Mouse (Mus musculus): ENCODE data around the gene Il1r1. TPM values are rescaled to one million over a fixed set of nuclear protein-coding genes. Genes with fewer than 3 reads are reported as not detected.

Il1r1 gene
- polyA plus RNA-seq, 1 experiment from 2014 or later, result 0.78 TPM

DNA sequence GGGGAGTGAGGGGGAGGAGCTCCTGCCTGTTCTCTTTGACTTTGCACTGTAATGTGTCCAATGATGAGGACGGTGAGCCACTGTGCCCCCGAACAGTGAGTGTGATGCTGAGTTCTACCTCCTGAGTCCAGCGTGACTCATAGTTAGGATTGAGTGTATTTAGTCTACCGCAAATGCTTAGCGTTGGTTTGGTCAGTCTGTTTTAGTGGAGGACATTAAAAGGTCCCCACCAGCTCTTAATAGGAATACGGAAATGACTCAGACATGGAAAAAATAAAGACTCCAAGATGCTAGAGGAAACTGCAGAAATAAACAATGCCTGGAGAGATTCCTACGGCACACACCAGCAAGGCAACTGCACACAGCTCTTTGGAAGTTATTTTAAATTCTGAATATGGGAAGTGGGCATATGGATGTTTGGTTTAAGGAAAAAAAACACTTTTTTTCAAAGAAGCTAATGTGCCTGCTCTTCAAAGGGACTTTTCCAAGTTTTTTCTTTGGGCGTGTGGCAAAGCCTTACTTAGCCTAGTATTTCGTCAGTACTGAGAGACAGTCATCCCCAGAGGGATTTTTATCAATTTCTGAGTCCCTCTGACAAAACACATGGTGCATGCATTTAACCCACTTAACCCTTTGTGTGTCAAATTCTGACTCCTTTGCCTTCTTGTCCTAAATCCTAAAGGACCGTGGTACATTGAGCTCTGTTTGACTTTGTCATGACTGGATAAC is 50.6 kb downstream of the Il1r1 start:
- WGBS, result 79% methylated on average over 10 of the region's 10 CpGs

DNA sequence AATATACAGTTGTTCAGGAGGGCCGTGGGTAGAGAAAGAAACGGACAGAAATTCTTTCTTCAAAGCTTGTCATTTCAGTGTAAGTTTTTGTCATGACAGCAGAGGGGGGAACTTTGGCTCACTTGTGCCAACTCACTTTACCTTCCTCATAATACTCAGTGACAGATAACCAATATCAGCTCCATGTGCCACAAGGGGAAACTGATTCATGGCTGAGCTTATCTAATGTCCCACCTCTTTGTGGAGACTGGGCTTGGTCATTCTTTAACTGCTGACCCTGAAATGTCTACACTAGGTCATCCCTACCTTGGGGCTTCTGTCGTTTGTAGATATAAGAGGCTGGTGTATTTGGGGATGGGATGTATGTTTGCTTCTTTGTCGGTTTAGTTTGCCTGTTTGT is 53.1 kb downstream of the Il1r1 start:
- no peak overlapping the region for H3K9ac ChIP-seq
- WGBS, result 95% methylated on average over 4 of the region's 4 CpGs

More for the DNA sequence above, 50.6 kb downstream of the Il1r1 start:
- no peak overlapping the region for H3K27ac ChIP-seq (replicated peaks)
- H3K4me1 ChIP-seq (replicated peaks), result no peaks in the 10 kb centered on the region
- no peaks in the 10 kb centered on the region for H3K36me3 ChIP-seq
- ATAC-seq (ENCODE audit: low FRiP score, low read depth), result no peak
- no peak overlapping the region for H3K4me2 ChIP-seq
- H3K9me3 ChIP-seq, result no peaks in the 10 kb centered on the region
- no peaks in the 10 kb centered on the region for H3K27me3 ChIP-seq
- H3K9ac ChIP-seq, result no peak overlapping the region
- H3K4me3 ChIP-seq, result no peak overlapping the region

GRCm38 (mm10) chr1:40278720-40279119 is 53.8 kb downstream of the Il1r1 start:
- ATAC-seq (ENCODE audit: low FRiP score, low read depth), result no peak
- Histone ChIP-seq H3K4me1 (replicated peaks) (no peaks in the 10 kb centered on the region), H3K4me3 (no peak overlapping the region), H3K27me3 (no peaks in the 10 kb centered on the region), H3K36me3 (no peaks in the 10 kb centered on the region), H3K9ac (no peak overlapping the region), H3K4me2 (no peak overlapping the region), H3K27ac (replicated peaks) (no peak overlapping the region), H3K9me3 (no peaks in the 10 kb centered on the region)
- WGBS, result 88% methylated on average over 2 of the region's 2 CpGs

More for the DNA sequence above, 53.1 kb downstream of the Il1r1 start:
- ATAC-seq (ENCODE audit: low FRiP score, low read depth), result no peak
- Histone ChIP-seq H3K9me3 (no peaks in the 10 kb centered on the region), H3K27ac (replicated peaks) (no peak overlapping the region), H3K27me3 (no peaks in the 10 kb centered on the region), H3K4me2 (no peak overlapping the region), H3K4me1 (replicated peaks) (no peaks in the 10 kb centered on the region), H3K4me3 (no peak overlapping the region), H3K36me3 (no peaks in the 10 kb centered on the region)

DNA sequence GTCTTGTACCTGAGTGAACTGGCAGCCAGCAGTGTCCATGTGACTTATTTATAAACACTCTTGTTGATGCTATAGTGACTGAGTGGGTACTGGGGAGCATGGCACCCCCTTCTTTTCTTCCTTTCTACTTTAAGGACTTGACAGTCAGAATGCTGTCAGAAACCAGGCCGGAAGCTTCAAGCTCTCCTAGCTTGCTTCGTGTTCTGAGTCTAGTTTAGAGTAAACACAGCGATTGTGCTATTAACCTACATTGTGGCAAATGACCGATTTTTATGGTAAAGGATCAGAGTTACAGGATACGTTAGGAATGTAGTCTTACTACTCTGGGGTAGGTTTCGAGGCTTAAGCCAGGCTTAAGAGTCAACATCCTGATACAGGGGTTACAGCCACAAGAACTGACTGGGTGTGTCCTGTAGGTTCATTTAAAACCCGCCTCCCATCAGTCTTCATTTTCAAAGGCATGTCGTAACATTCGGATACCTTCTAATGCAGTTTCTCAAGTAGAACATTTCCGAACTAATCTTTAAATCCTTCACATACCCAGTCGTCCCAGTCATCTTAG is 54.4 kb downstream of the Il1r1 start:
- Histone ChIP-seq H3K4me1 (replicated peaks) (no peaks in the 10 kb centered on the region), H3K27ac (replicated peaks) (no peak overlapping the region), H3K4me3 (no peak overlapping the region), H3K9me3 (no peaks in the 10 kb centered on the region), H3K9ac (no peak overlapping the region), H3K36me3 (no peaks in the 10 kb centered on the region), H3K27me3 (no peaks in the 10 kb centered on the region), H3K4me2 (no peak overlapping the region)
- 93% methylated on average over 11 of the region's 11 CpGs for WGBS
- ATAC-seq (ENCODE audit: low FRiP score, low read depth), result no peak

GRCm38 (mm10) chr1:40281950-40282349 is 57.1 kb downstream of the Il1r1 start:
- H3K27me3 ChIP-seq, result no peaks in the 10 kb centered on the region
- no peak overlapping the region for H3K27ac ChIP-seq (replicated peaks)
- H3K36me3 ChIP-seq, result no peaks in the 10 kb centered on the region
- no peaks in the 10 kb centered on the region for H3K9me3 ChIP-seq
- H3K4me3 ChIP-seq, result no peak overlapping the region
- H3K4me1 ChIP-seq (replicated peaks), result no peaks in the 10 kb centered on the region
- H3K4me2 ChIP-seq, result no peak overlapping the region
- 86% methylated on average over 4 of the region's 4 CpGs for WGBS
- H3K9ac ChIP-seq, result no peak overlapping the region
- no peak for ATAC-seq (ENCODE audit: low FRiP score, low read depth)

GRCm38 (mm10) chr1:40282394-40282793 is 57.5 kb downstream of the Il1r1 start:
- Histone ChIP-seq H3K9me3 (no peaks in the 10 kb centered on the region), H3K4me3 (no peak overlapping the region), H3K4me2 (no peak overlapping the region), H3K27ac (replicated peaks) (no peak overlapping the region), H3K4me1 (replicated peaks) (no peaks in the 10 kb centered on the region), H3K9ac (no peak overlapping the region), H3K27me3 (no peaks in the 10 kb centered on the region), H3K36me3 (no peaks in the 10 kb centered on the region)
- ATAC-seq (ENCODE audit: low FRiP score, low read depth), result no peak
- 83% methylated on average over 3 of the region's 3 CpGs for WGBS

DNA sequence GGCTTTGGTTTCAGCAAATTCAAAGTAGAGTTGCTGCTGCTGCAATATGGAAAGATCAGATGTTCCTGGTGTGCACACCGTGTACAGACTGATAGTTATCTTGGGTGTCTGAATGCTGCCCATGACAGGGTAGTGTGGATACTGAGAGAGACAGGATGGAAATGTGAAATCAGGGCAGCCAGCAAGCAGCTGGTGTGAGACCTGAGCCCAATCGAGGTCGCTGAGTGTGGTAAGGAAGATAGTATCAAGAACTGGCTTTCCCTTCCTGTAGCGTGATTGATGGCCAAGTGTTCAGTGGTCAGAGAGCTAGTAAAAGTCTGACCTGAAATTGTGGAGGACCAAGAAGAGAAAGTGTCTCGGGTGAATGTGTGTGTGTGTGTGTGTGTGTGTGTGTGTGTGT is 59.1 kb downstream of the Il1r1 start:
- Histone ChIP-seq H3K4me3 (no peak overlapping the region), H3K27ac (replicated peaks) (no peak overlapping the region), H3K27me3 (no peaks in the 10 kb centered on the region), H3K4me1 (replicated peaks) (no peaks in the 10 kb centered on the region), H3K9me3 (no peaks in the 10 kb centered on the region), H3K4me2 (no peak overlapping the region), H3K36me3 (no peaks in the 10 kb centered on the region), H3K9ac (no peak overlapping the region)
- ATAC-seq (ENCODE audit: low FRiP score, low read depth), result no peak
- 90% methylated on average over 5 of the region's 5 CpGs for WGBS

GRCm38 (mm10) chr1:40290489-40291255 is 65.8 kb downstream of the Il1r1 start:
- no peaks in the 10 kb centered on the region for H3K4me1 ChIP-seq (replicated peaks)
- H3K27me3 ChIP-seq, result no peaks in the 10 kb centered on the region
- H3K27ac ChIP-seq (replicated peaks), result no peak overlapping the region
- WGBS, result 77% methylated on average over 12 of the region's 12 CpGs
- H3K9me3 ChIP-seq, result no peaks in the 10 kb centered on the region
- H3K9ac ChIP-seq, result no peak overlapping the region
- ATAC-seq (ENCODE audit: low FRiP score, low read depth), result no peak
- H3K4me2 ChIP-seq, result no peak overlapping the region
- no peak overlapping the region for H3K4me3 ChIP-seq
- H3K36me3 ChIP-seq, result no peaks in the 10 kb centered on the region

GRCm38 (mm10) chr1:40292231-40292630 is 67.4 kb downstream of the Il1r1 start:
- H3K36me3 ChIP-seq, result no peaks in the 10 kb centered on the region
- 96% methylated on average over 2 of the region's 2 CpGs for WGBS
- no peak for ATAC-seq (ENCODE audit: low FRiP score, low read depth)
- no peak overlapping the region for H3K4me3 ChIP-seq
- no peak overlapping the region for H3K4me2 ChIP-seq
- H3K9me3 ChIP-seq, result no peaks in the 10 kb centered on the region
- no peaks in the 10 kb centered on the region for H3K4me1 ChIP-seq (replicated peaks)
- H3K27me3 ChIP-seq, result no peaks in the 10 kb centered on the region
- no peak overlapping the region for H3K9ac ChIP-seq
- no peak overlapping the region for H3K27ac ChIP-seq (replicated peaks)

DNA sequence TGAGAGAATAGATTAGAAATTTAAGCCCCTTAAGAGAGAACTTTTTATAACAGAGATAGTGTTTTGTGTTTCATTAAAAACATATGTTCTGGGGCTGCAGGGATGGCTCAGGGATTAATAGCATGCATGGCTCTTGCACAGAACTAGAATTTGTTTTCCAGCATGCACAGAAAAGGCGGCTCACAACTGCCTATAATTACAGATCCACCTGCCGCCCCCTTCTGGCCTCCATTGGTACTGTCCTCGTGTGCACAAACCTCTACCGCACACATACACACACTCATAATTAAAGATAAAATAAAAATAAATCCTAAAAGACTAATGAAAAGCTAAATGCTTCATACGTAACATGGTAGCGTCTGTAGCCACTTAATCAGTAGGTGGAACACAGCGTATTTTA is 69.0 kb downstream of the Il1r1 start:
- Histone ChIP-seq H3K4me2 (no peak overlapping the region), H3K4me1 (replicated peaks) (no peaks in the 10 kb centered on the region), H3K27me3 (no peaks in the 10 kb centered on the region), H3K36me3 (no peaks in the 10 kb centered on the region), H3K27ac (replicated peaks) (no peak overlapping the region), H3K9me3 (no peaks in the 10 kb centered on the region), H3K4me3 (no peak overlapping the region), H3K9ac (no peak overlapping the region)
- ATAC-seq (ENCODE audit: low FRiP score, low read depth), result no peak
- 95% methylated on average over 7 of the region's 7 CpGs for WGBS

- WGBS, result 93% methylated on average over 9 of the region's 9 CpGs
- H3K36me3 ChIP-seq, result no peaks in the 10 kb centered on the region
Measured at GRCm38 (mm10) chr1:40294824-40295223, 69.9 kb downstream of the Il1r1 start.

DNA sequence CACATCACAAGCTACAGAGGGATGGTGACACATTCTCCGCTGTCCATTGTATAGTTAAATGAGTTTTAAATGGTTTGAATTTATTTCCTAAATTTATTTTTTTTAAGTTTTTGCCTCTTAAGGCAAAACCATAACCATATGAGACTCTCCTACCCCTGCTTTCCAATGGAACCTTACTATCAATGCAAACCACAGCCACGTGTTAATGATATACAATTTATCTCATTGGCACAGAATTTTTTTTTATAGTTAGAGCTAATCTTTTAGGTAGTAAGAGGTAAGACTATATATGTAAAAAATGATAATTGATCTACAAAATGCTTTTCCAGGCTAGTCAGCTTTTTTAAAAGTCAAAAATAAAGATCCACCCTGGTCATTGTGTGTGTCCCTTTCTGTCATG is 73.2 kb downstream of the Il1r1 start:
- no peak overlapping the region for H3K4me2 ChIP-seq
- H3K9ac ChIP-seq, result no peak overlapping the region
- H3K4me3 ChIP-seq, result no peak overlapping the region
- 93% methylated on average over 2 of the region's 2 CpGs for WGBS
- H3K9me3 ChIP-seq, result no peaks in the 10 kb centered on the region
- no peak for ATAC-seq (ENCODE audit: low FRiP score, low read depth)
- H3K36me3 ChIP-seq, result no peaks in the 10 kb centered on the region
- H3K4me1 ChIP-seq (replicated peaks), result no peaks in the 10 kb centered on the region
- H3K27ac ChIP-seq (replicated peaks), result no peak overlapping the region
- no peaks in the 10 kb centered on the region for H3K27me3 ChIP-seq

More at GRCm38 (mm10) chr1:40294824-40295223, 69.9 kb downstream of the Il1r1 start:
- no peaks in the 10 kb centered on the region for H3K4me1 ChIP-seq (replicated peaks)
- no peaks in the 10 kb centered on the region for H3K9me3 ChIP-seq
- H3K9ac ChIP-seq, result no peak overlapping the region
- no peak overlapping the region for H3K4me3 ChIP-seq
- H3K27me3 ChIP-seq, result no peaks in the 10 kb centered on the region
- H3K27ac ChIP-seq (replicated peaks), result no peak overlapping the region
- no peak overlapping the region for H3K4me2 ChIP-seq
- ATAC-seq (ENCODE audit: low FRiP score, low read depth), result no peak

Measured in hindbrain, embryonic 15.5 days (tissue).